Mouse (Mus musculus) naive thymus-derived CD4-positive, alpha-beta T cell, adult 2 months (primary cell): Measurements from ENCODE around the gene Olfr1499.
"Not testable (repeated sequence)": the region's sequence is repeated elsewhere in the genome, so short reads cannot be mapped to it uniquely, and the experiment has no call there.

Experiments used
- DNase-seq: peaks from one replicate; pipeline ENCODE4 v3.0.0-alpha.2; 2011; ENCODE audit warnings: low read depth

Gene Olfr1499

GRCm38 (mm10) chr19:13819347-13819746, at the start of gene Olfr1499:
Gene Olfr1499 (minus strand): TSS chr19:13819447.
- DNase-seq, result no peak

GRCm38 (mm10) chr19:13861495-13861894, 42.2 kb upstream of the Olfr1499 start, which contains the start of gene Olfr1502:
Gene Olfr1502 (plus strand): TSS chr19:13861795.
- DNase-seq, result no peak

- DNase-seq, result not testable (repeated sequence)
These were observed 31.3 kb upstream of the Olfr1499 start, which contains the start of gene Olfr1501 for GRCm38 (mm10) chr19:13850592-13850991. Gene Olfr1501 (minus strand): TSS chr19:13850692.

GRCm38 (mm10) chr19:13830388-13830787, 11.1 kb upstream of the Olfr1499 start, which contains the start of gene Olfr1500:
Gene Olfr1500 (minus strand): TSS chr19:13830488.
- DNase-seq, result no peak

GRCm38 (mm10) chr19:13828447-13828846, 9.2 kb upstream of the Olfr1499 start:
- DNase-seq, result no peak

- DNase-seq, result no peak
These were observed 1.6 kb upstream of the Olfr1499 start for GRCm38 (mm10) chr19:13820847-13821246.

- no peak for DNase-seq
These were observed 420 bp downstream of the Olfr1499 start for GRCm38 (mm10) chr19:13818827-13819226.

GRCm38 (mm10) chr19:13812823-13813222, 6.4 kb downstream of the Olfr1499 start:
- DNase-seq, result no peak

- DNase-seq, result not testable (repeated sequence)
These were observed 13.8 kb downstream of the Olfr1499 start for GRCm38 (mm10) chr19:13805486-13805885.

- DNase-seq, result no peak
These were observed 21.1 kb downstream of the Olfr1499 start, which contains the start of gene Olfr1497 for GRCm38 (mm10) chr19:13798102-13798501. Gene Olfr1497 (minus strand): TSS chr19:13798202.

GRCm38 (mm10) chr19:13777578-13777977, 41.7 kb downstream of the Olfr1499 start, which contains the start of gene Olfr1496:
Gene Olfr1496 (plus strand): TSS chr19:13777878.
- DNase-seq, result no peak

- DNase-seq, result no peak
These were observed 50.5 kb downstream of the Olfr1499 start for GRCm38 (mm10) chr19:13768565-13769276.

GRCm38 (mm10) chr19:13764306-13764705, 54.9 kb downstream of the Olfr1499 start, which contains the start of gene Olfr1495:
Gene Olfr1495 (plus strand): TSS chr19:13764606.
- DNase-seq, result no peak
